Mouse (Mus musculus): ENCODE data around the gene Il4ra.

GRCm38 (mm10) chr7:125558997-125559396 lies 7.1 kb downstream of the Il4ra start:
- TF ChIP-seq CTCF (IDR thresholded peaks at IDR 0.05; ENCODE audit: low read depth, low read length) (no peak), POLR2A (IDR thresholded peaks at IDR 0.05; ENCODE audit: borderline replicate concordance, low read depth, low read length) (no peak)

Data from bone marrow macrophage, adult 2 months (primary cell).